Mouse (Mus musculus) macrophage (primary cell): ENCODE data around the gene Zfp423. TPM values are rescaled to one million over a fixed set of nuclear protein-coding genes. Genes with fewer than 3 reads are reported as not detected.
"Not testable (repeated sequence)": the region's sequence is repeated elsewhere in the genome, so short reads cannot be mapped to it uniquely, and the experiment has no call there.

Source experiments
- H3K27ac ChIP-seq: fragments of 350-480 bp; formaldehyde crosslinking; 2 replicates; pipeline ENCODE4 v1.9.0; 2021
- H3K36me3 ChIP-seq: fragments of 350-480 bp; formaldehyde crosslinking; 2 replicates; pipeline ENCODE4 v1.9.0; 2021; ENCODE audit errors: inconsistent target
- H3K4me3 ChIP-seq: fragments of 350-480 bp; formaldehyde crosslinking; 2 replicates; pipeline ENCODE4 v1.9.0; 2021; ENCODE audit errors: inconsistent target
- H3K79me2 ChIP-seq: fragments of 350-480 bp; formaldehyde crosslinking; 2 replicates; pipeline ENCODE4 v1.9.0; 2021; ENCODE audit errors: inconsistent target
- WGBS: methylation state at CpG from one replicate; pipeline ENCODE4 v1.1.7; 2026; ENCODE audit warnings: inconsistent platforms; ENCODE audit not compliant: missing documents; 5-methylcytosine and 5-hydroxymethylcytosine counted together
- polyA plus RNA-seq: library from polyadenylated mRNA; stranded (reverse); fragments of 250-400 nt; gene quantifications from 3 replicates; pipeline ENCODE4 v1.2.4, GENCODE M21; 2018; ENCODE audit warnings: inconsistent platforms

The Zfp423 gene
- polyA plus RNA-seq, 1 experiment from 2014 or later = not detected

- Histone ChIP-seq H3K36me3 (no peaks in the 10 kb centered on the region), H3K27ac (no peak overlapping the region), H3K4me3 (no peak overlapping the region), H3K79me2 (no peaks in the 10 kb centered on the region)
- WGBS = 80% methylated on average over 5 of the region's 5 CpGs
These were observed 108.0 kb downstream of the Zfp423 start for GRCm38 (mm10) chr8:87851380-87851779.

DNA sequence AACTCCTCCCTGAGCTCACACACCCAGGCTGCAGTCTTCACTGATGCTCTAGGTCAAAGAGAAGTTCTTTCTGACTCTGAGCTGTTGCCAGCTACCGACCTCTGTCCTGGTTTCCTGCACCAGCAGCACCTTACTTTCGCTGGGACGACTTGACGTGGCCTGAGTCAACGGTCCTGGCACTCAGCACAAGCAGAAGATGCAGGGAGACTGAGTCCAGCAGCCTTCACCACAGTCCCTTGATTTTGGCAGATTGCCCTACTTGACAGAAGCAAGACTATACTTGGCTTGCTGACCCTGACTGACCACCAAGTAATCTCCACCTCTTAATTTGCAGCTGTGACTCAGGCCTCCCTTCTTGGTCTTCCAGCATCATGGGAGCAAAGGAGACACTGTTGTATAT is 110.6 kb downstream of the Zfp423 start:
- no peak overlapping the region for H3K4me3 ChIP-seq
- WGBS = 85% methylated on average over 5 of the region's 5 CpGs
- no peaks in the 10 kb centered on the region for H3K79me2 ChIP-seq
- H3K36me3 ChIP-seq = no peaks in the 10 kb centered on the region
- no peak overlapping the region for H3K27ac ChIP-seq

GRCm38 (mm10) chr8:87847796-87848195 is 111.6 kb downstream of the Zfp423 start:
- Histone ChIP-seq H3K79me2 (no peaks in the 10 kb centered on the region), H3K4me3 (no peak overlapping the region), H3K36me3 (no peaks in the 10 kb centered on the region), H3K27ac (no peak overlapping the region)
- 94% methylated on average over 6 of the region's 6 CpGs for WGBS

GRCm38 (mm10) chr8:87842096-87842495 is 117.3 kb downstream of the Zfp423 start:
- H3K36me3 ChIP-seq, H3K4me3 ChIP-seq, H3K79me2 ChIP-seq, H3K27ac ChIP-seq: not testable (repeated sequence)
- WGBS = 94% methylated on average over 9 of the region's 11 CpGs

DNA sequence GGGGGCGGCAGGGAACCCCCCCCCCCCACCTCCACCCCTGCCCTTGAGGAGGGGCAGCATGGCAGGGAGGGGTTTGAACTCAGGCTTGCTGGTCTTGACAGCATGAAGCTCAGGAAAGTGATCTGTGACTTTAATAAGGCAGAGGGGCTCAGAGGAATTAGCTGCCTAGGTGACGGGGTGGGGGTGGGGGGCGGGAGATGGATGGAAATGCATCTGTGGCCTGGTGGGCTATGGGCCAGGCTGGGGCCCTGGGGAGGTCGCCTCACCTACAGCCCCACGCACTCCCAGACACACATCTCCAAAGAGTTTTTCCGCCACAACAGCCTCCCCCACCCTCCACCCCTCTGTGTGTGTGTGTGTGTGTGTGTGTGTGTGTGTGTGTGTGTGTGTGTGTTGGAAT is 122.1 kb downstream of the Zfp423 start:
- Histone ChIP-seq H3K27ac (no peak overlapping the region), H3K4me3 (no peak overlapping the region), H3K79me2 (no peaks in the 10 kb centered on the region), H3K36me3 (no peaks in the 10 kb centered on the region)
- WGBS = 83% methylated on average over 5 of the region's 6 CpGs

GRCm38 (mm10) chr8:87836866-87837265 is 122.5 kb downstream of the Zfp423 start:
- H3K36me3 ChIP-seq = no peaks in the 10 kb centered on the region
- 84% methylated on average over 16 of the region's 16 CpGs for WGBS
- H3K79me2 ChIP-seq = no peaks in the 10 kb centered on the region
- no peak overlapping the region for H3K27ac ChIP-seq
- no peak overlapping the region for H3K4me3 ChIP-seq

- Histone ChIP-seq H3K36me3 (no peaks in the 10 kb centered on the region), H3K27ac (no peak overlapping the region), H3K4me3 (no peak overlapping the region), H3K79me2 (no peaks in the 10 kb centered on the region)
- WGBS = 41% methylated on average over 7 of the region's 7 CpGs
These were observed 123.5 kb downstream of the Zfp423 start for GRCm38 (mm10) chr8:87835924-87836323.

- no peaks in the 10 kb centered on the region for H3K79me2 ChIP-seq
- H3K27ac ChIP-seq = no peak overlapping the region
- WGBS = 40% methylated on average over 11 of the region's 11 CpGs
- H3K36me3 ChIP-seq = no peaks in the 10 kb centered on the region
- no peak overlapping the region for H3K4me3 ChIP-seq
These were observed 124.0 kb downstream of the Zfp423 start for GRCm38 (mm10) chr8:87835411-87835821.

DNA sequence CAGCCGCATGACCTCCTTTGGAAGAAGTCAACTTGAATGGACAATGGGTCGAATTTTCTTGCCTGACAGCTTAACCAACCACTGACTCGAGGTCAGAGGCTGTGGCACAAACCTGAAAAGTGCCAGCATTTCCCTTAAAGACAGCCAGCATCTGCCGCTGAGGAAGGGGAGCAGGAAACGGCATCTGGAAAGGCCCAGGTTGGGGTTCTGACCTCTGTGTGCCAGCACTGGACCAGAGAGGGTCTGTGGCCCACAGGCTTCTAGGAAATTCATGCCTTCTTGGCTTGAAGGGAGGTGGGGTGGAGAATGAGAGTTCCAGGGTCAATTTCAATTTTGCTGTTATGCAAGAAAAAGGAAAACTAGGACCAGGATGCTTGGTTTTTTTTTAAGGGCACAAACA is 124.7 kb downstream of the Zfp423 start:
- WGBS = 41% methylated on average over 5 of the region's 5 CpGs
- Histone ChIP-seq H3K79me2 (no peaks in the 10 kb centered on the region), H3K27ac (no peak overlapping the region), H3K36me3 (no peaks in the 10 kb centered on the region), H3K4me3 (no peak overlapping the region)

GRCm38 (mm10) chr8:87833841-87834620 is 125.4 kb downstream of the Zfp423 start:
- WGBS = 85% methylated on average over 12 of the region's 12 CpGs

DNA sequence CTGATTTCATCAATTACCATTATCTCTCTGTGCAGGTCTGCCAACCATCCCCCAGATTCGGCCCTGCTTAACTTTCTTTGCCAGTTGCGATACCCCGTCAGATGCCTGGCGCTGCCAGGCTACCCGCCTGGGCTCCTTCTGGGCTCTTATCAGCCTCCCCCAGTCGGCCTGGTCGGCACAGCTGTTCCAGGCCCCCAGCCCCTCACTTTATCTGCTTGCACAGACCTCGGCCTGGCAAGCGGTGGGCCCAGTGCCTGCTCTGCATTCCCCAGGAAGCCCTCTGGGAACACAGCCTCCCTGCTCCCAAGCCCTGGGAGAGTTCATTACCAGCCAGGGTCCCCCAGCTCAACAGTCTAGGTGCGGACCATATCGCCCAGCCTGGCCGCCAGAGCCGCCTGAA is 126.1 kb downstream of the Zfp423 start:
- Histone ChIP-seq H3K27ac (no peak overlapping the region), H3K36me3 (no peaks in the 10 kb centered on the region), H3K79me2 (no peaks in the 10 kb centered on the region), H3K4me3 (no peak overlapping the region)
- 82% methylated on average over 11 of the region's 13 CpGs for WGBS

More at GRCm38 (mm10) chr8:87833841-87834620, 125.4 kb downstream of the Zfp423 start:
- Histone ChIP-seq H3K36me3 (no peaks in the 10 kb centered on the region), H3K79me2 (no peaks in the 10 kb centered on the region), H3K27ac (no peak overlapping the region), H3K4me3 (no peak overlapping the region)

GRCm38 (mm10) chr8:87832381-87833325 is 126.7 kb downstream of the Zfp423 start:
- Histone ChIP-seq H3K79me2 (no peaks in the 10 kb centered on the region), H3K27ac (no peak overlapping the region), H3K4me3 (no peak overlapping the region), H3K36me3 (no peaks in the 10 kb centered on the region)
- 86% methylated on average over 21 of the region's 23 CpGs for WGBS

GRCm38 (mm10) chr8:87831567-87831966 is 127.8 kb downstream of the Zfp423 start:
- Histone ChIP-seq H3K27ac (no peak overlapping the region), H3K4me3 (no peak overlapping the region), H3K36me3 (no peaks in the 10 kb centered on the region), H3K79me2 (no peaks in the 10 kb centered on the region)
- WGBS = 71% methylated on average over 5 of the region's 5 CpGs

DNA sequence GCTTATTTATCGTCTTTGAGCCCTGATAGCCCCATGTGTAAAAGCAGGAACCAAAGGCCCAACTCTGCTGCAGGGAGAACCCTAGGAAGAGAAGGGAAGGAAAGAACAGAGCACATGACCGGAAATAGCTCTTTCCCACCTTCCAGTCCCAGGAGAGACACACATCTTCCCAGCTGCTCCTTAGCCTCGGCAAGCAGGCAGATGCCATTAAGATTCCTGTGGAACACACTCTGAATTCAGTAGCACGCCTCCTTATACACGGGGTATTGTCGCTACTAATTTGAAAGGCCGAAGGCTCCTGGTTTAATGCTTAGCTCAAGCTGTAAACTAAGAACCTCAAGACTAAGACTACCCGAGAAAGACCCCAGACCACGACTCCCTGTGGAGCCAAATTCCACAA is 128.3 kb downstream of the Zfp423 start:
- WGBS = 67% methylated on average over 9 of the region's 9 CpGs
- no peaks in the 10 kb centered on the region for H3K36me3 ChIP-seq
- no peak overlapping the region for H3K27ac ChIP-seq
- H3K79me2 ChIP-seq = no peaks in the 10 kb centered on the region
- no peak overlapping the region for H3K4me3 ChIP-seq

- Histone ChIP-seq H3K79me2 (no peaks in the 10 kb centered on the region), H3K27ac (no peak overlapping the region), H3K4me3 (no peak overlapping the region), H3K36me3 (no peaks in the 10 kb centered on the region)
- 46% methylated on average over 6 of the region's 6 CpGs for WGBS
These were observed 129.2 kb downstream of the Zfp423 start for GRCm38 (mm10) chr8:87830200-87830599.
